Mouse (Mus musculus): Measurements from ENCODE around the gene Spin2-ps6.
"Not testable (repeated sequence)": the region's sequence is repeated elsewhere in the genome, so short reads cannot be mapped to it uniquely, and the experiment has no call there.

DNA sequence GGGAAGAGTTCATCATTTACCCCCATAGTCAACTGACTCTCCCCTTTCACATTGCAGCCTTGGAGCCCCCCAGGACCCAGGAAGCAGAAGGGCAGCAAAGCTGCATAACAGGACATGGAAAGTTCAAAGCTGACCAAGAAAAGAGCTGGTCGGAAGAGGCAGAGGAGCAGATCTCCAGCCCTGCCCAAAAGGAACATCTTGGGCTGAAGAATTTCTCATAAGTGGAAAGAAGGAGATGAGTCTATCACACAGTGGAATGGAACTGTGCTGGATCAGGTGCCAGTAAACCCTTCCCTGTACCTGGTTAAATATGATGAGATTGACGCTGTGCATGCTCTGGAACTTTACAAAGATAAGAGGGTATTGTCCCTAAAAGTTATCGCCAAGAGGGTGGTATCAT is at the start of gene Spin2-ps6:
- not testable (repeated sequence) for TF ChIP-seq POLR2A (IDR thresholded peaks at IDR 0.05; ENCODE audit: control insufficient read depth, extremely low read depth, insufficient read depth, low read length, poor library complexity); CTCF (IDR thresholded peaks at IDR 0.05; ENCODE audit: borderline replicate concordance, control insufficient read depth, extremely low read depth, insufficient read depth, low read length, poor library complexity)
